Mouse (Mus musculus): Measurements from ENCODE around the gene Insl3. TPM values are rescaled to one million over a fixed set of nuclear protein-coding genes. Genes with fewer than 3 reads are reported as not detected.

Gene Insl3
- polyA plus RNA-seq, 1 experiment = 0.13 TPM

- Histone ChIP-seq H3K36me3 (ENCODE audit: control insufficient read depth, insufficient read depth) (no peaks in the 10 kb centered on the region), H3K27me3 (ENCODE audit: control insufficient read depth, insufficient read depth, insufficient read length) (peaks cover 5% of the 10 kb centered on the region), H3K4me3 (no peak overlapping the region), H3K4me2 (ENCODE audit: low read depth) (no peak overlapping the region), H3K79me2 (ENCODE audit: control insufficient read depth, insufficient read depth) (no peaks in the 10 kb centered on the region), H3ac (ENCODE audit: control insufficient read depth, insufficient read length) (no peak overlapping the region)
- TF ChIP-seq TCF12 (IDR thresholded peaks at IDR 0.05; ENCODE audit: insufficient read depth, poor library complexity, severe bottlenecking) (no peak), USF1 (IDR thresholded peaks at IDR 0.05; ENCODE audit: low read depth) (no peak), CEBPB (IDR thresholded peaks at IDR 0.05; ENCODE audit: insufficient read depth, poor library complexity, severe bottlenecking) (no peak), REST (IDR thresholded peaks at IDR 0.05; ENCODE audit: insufficient read depth, insufficient read length) (no peak), MYOG (IDR thresholded peaks at IDR 0.05; ENCODE audit: control insufficient read depth in 1 of 3, insufficient read depth in 1 of 3, insufficient read length in 2 of 3, low read depth in 2 of 3) (no peak), SRF (IDR thresholded peaks at IDR 0.05; ENCODE audit: control insufficient read depth, insufficient read length, low read depth) (no peak)
Measured at GRCm38 (mm10) chr8:71679116-71679515, 9.9 kb upstream of the Insl3 start.

- no peaks in the 10 kb centered on the region for H3K36me3 ChIP-seq (ENCODE audit: control insufficient read depth, insufficient read depth)
- no peak overlapping the region for H3K4me2 ChIP-seq (ENCODE audit: low read depth)
- H3K4me3 ChIP-seq = no peak overlapping the region
- TF ChIP-seq USF1 (IDR thresholded peaks at IDR 0.05; ENCODE audit: low read depth) (no peak), MYOD1 (IDR thresholded peaks at IDR 0.05; ENCODE audit: control insufficient read depth in 1 of 3, insufficient read length in 2 of 3, low read depth in 2 of 3) (no peak), MYOG (IDR thresholded peaks at IDR 0.05; ENCODE audit: control insufficient read depth in 1 of 3, insufficient read depth in 1 of 3, insufficient read length in 2 of 3, low read depth in 2 of 3) (no peak), POLR2AphosphoS2 (IDR thresholded peaks at IDR 0.05; ENCODE audit: insufficient read length, low read depth) (no peak), MAX (IDR thresholded peaks at IDR 0.05; ENCODE audit: low read depth) (no peak)
- H3ac ChIP-seq (ENCODE audit: control insufficient read depth, insufficient read length) = no peak overlapping the region
- no peaks in the 10 kb centered on the region for H3K79me2 ChIP-seq (ENCODE audit: control insufficient read depth, insufficient read depth)
- H3K27me3 ChIP-seq (ENCODE audit: control insufficient read depth, insufficient read depth, insufficient read length) = peaks cover 6% of the 10 kb centered on the region
Measured at GRCm38 (mm10) chr8:71679550-71680168, 9.4 kb upstream of the Insl3 start.

GRCm38 (mm10) chr8:71680471-71680870, 8.5 kb upstream of the Insl3 start:
- Histone ChIP-seq H3K4me3 (no peak overlapping the region), H3K79me2 (ENCODE audit: control insufficient read depth, insufficient read depth) (no peaks in the 10 kb centered on the region), H3ac (ENCODE audit: control insufficient read depth, insufficient read length) (no peak overlapping the region), H3K4me2 (ENCODE audit: low read depth) (no peak overlapping the region), H3K36me3 (ENCODE audit: control insufficient read depth, insufficient read depth) (no peaks in the 10 kb centered on the region), H3K27me3 (ENCODE audit: control insufficient read depth, insufficient read depth, insufficient read length) (peaks cover 8% of the 10 kb centered on the region)
- TF ChIP-seq MYOG (IDR thresholded peaks at IDR 0.05; ENCODE audit: control insufficient read depth in 1 of 3, insufficient read depth in 1 of 3, insufficient read length in 2 of 3, low read depth in 2 of 3) = no peak
- TF ChIP-seq TCF12 (IDR thresholded peaks at IDR 0.05; ENCODE audit: insufficient read depth, poor library complexity, severe bottlenecking) = no peak
- no peak for TF ChIP-seq POLR2A (IDR thresholded peaks at IDR 0.05; ENCODE audit: insufficient read length, low read depth)
- TF ChIP-seq POLR2AphosphoS2 (IDR thresholded peaks at IDR 0.05; ENCODE audit: insufficient read length, low read depth) = no peak
- TF ChIP-seq MAX (IDR thresholded peaks at IDR 0.05; ENCODE audit: low read depth) = no peak
- TF ChIP-seq USF1 (IDR thresholded peaks at IDR 0.05; ENCODE audit: low read depth) = no peak
- no peak for TF ChIP-seq MYOD1 (IDR thresholded peaks at IDR 0.05; ENCODE audit: control insufficient read depth in 1 of 3, insufficient read length in 2 of 3, low read depth in 2 of 3)
- TF ChIP-seq SRF (IDR thresholded peaks at IDR 0.05; ENCODE audit: control insufficient read depth, insufficient read length, low read depth) = no peak
- TF ChIP-seq REST (IDR thresholded peaks at IDR 0.05; ENCODE audit: insufficient read depth, insufficient read length) = no peak
- TF ChIP-seq E2F4 (IDR thresholded peaks at IDR 0.05; ENCODE audit: insufficient read depth) = no peak
- no peak for TF ChIP-seq TCF3 (IDR thresholded peaks at IDR 0.05; ENCODE audit: insufficient read length, low read depth)
- TF ChIP-seq CEBPB (IDR thresholded peaks at IDR 0.05; ENCODE audit: insufficient read depth, poor library complexity, severe bottlenecking) = no peak

- no peak for TF ChIP-seq POLR2AphosphoS2 (IDR thresholded peaks at IDR 0.05; ENCODE audit: insufficient read length, low read depth)
- no peak for TF ChIP-seq TCF12 (IDR thresholded peaks at IDR 0.05; ENCODE audit: insufficient read depth, poor library complexity, severe bottlenecking)
- TF ChIP-seq MYOD1 (IDR thresholded peaks at IDR 0.05; ENCODE audit: control insufficient read depth in 1 of 3, insufficient read length in 2 of 3, low read depth in 2 of 3) = no peak
- TF ChIP-seq REST (IDR thresholded peaks at IDR 0.05; ENCODE audit: insufficient read depth, insufficient read length) = no peak
- Histone ChIP-seq H3K4me2 (ENCODE audit: low read depth) (no peak overlapping the region), H3K27me3 (ENCODE audit: control insufficient read depth, insufficient read depth, insufficient read length) (peaks cover 18% of the 10 kb centered on the region), H3ac (ENCODE audit: control insufficient read depth, insufficient read length) (no peak overlapping the region), H3K79me2 (ENCODE audit: control insufficient read depth, insufficient read depth) (no peaks in the 10 kb centered on the region), H3K4me3 (no peak overlapping the region), H3K36me3 (ENCODE audit: control insufficient read depth, insufficient read depth) (no peaks in the 10 kb centered on the region)
Measured at GRCm38 (mm10) chr8:71681369-71681915, 7.6 kb upstream of the Insl3 start.

- Histone ChIP-seq H3K4me3 (no peak overlapping the region), H3K4me2 (ENCODE audit: low read depth) (no peak overlapping the region), H3K79me2 (ENCODE audit: control insufficient read depth, insufficient read depth) (no peaks in the 10 kb centered on the region), H3ac (ENCODE audit: control insufficient read depth, insufficient read length) (no peak overlapping the region), H3K27me3 (ENCODE audit: control insufficient read depth, insufficient read depth, insufficient read length) (peaks cover 32% of the 10 kb centered on the region), H3K36me3 (ENCODE audit: control insufficient read depth, insufficient read depth) (no peaks in the 10 kb centered on the region)
- no peak for TF ChIP-seq MAX (IDR thresholded peaks at IDR 0.05; ENCODE audit: low read depth)
Measured at GRCm38 (mm10) chr8:71682832-71683231, 6.2 kb upstream of the Insl3 start.

All from myocyte (in vitro differentiated cells).